Mouse (Mus musculus): ENCODE data around the gene Thumpd1. TPM values are rescaled to one million over a fixed set of nuclear protein-coding genes. Genes with fewer than 3 reads are reported as not detected.
A peak's percentile ranks its signal among the peaks of the same experiment; 100 is the strongest.

Thumpd1 gene
- 27.9 and 28.4 TPM in 2 replicates for polyA plus RNA-seq (2012; rRNA removed)

GRCm38 (mm10) chr7:119720253-119720946 is at the start of gene Thumpd1:
TSS of gene Thumpd1 (minus strand) at chr7:119720798.
- WGBS: under 1% methylated on average over 60 of the region's 60 CpGs
- peak; percentile 92 to 95 for DNase-seq

GRCm38 (mm10) chr7:119769895-119770294 is 49.3 kb upstream of the Thumpd1 start:
- Histone ChIP-seq H3K4me1 (ENCODE audit: control insufficient read depth, insufficient read depth, low read length) (no peaks in the 10 kb centered on the region), H3K27me3 (ENCODE audit: control insufficient read depth, insufficient read depth, low read length) (no peaks in the 10 kb centered on the region), H3K4me3 (replicated peaks; ENCODE audit: insufficient read depth, low read depth, low read length) (no peak overlapping the region), H3K27ac (ENCODE audit: insufficient read depth, low read length) (no peak overlapping the region)
- WGBS: 91% methylated on average over 8 of the region's 8 CpGs
- TF ChIP-seq POLR2A (IDR thresholded peaks at IDR 0.05; ENCODE audit: borderline replicate concordance, insufficient read depth, low read length): no peak
- TF ChIP-seq CTCF (IDR thresholded peaks at IDR 0.05; ENCODE audit: borderline replicate concordance, insufficient read depth, low read depth, low read length): no peak
- no peak for DNase-seq

More at GRCm38 (mm10) chr7:119720253-119720946, at the start of gene Thumpd1:
- no peaks in the 10 kb centered on the region for H3K4me1 ChIP-seq (ENCODE audit: control insufficient read depth, insufficient read depth, low read length)
- H3K4me3 ChIP-seq (replicated peaks; ENCODE audit: insufficient read depth, low read depth, low read length): peak within 1 kb of the TSS; percentile 89
- H3K27ac ChIP-seq (ENCODE audit: insufficient read depth, low read length): no peak within 1 kb of the TSS; the same call in 1 of the 2 replicates
- H3K27me3 ChIP-seq (ENCODE audit: control insufficient read depth, insufficient read depth, low read length): no peaks in the 10 kb centered on the region
- TF ChIP-seq CTCF (IDR thresholded peaks at IDR 0.05; ENCODE audit: borderline replicate concordance, insufficient read depth, low read depth, low read length) (peak; percentile 54), POLR2A (IDR thresholded peaks at IDR 0.05; ENCODE audit: borderline replicate concordance, insufficient read depth, low read length) (peak; percentile 75)

- H3K27ac ChIP-seq (ENCODE audit: insufficient read depth, low read length): no peak overlapping the region
- no peak for TF ChIP-seq CTCF (IDR thresholded peaks at IDR 0.05; ENCODE audit: borderline replicate concordance, insufficient read depth, low read depth, low read length)
- TF ChIP-seq POLR2A (IDR thresholded peaks at IDR 0.05; ENCODE audit: borderline replicate concordance, insufficient read depth, low read length): no peak
- 83% methylated on average over 6 of the region's 6 CpGs for WGBS
- DNase-seq: no peak
- no peak overlapping the region for H3K4me3 ChIP-seq (replicated peaks; ENCODE audit: insufficient read depth, low read depth, low read length)
- H3K4me1 ChIP-seq (ENCODE audit: control insufficient read depth, insufficient read depth, low read length): no peaks in the 10 kb centered on the region
- no peaks in the 10 kb centered on the region for H3K27me3 ChIP-seq (ENCODE audit: control insufficient read depth, insufficient read depth, low read length)
Observed at GRCm38 (mm10) chr7:119766996-119767395, 46.4 kb upstream of the Thumpd1 start.

- DNase-seq: no peak
- WGBS: 94% methylated on average over 3 of the region's 3 CpGs
- Histone ChIP-seq H3K27ac (ENCODE audit: insufficient read depth, low read length) (no peak overlapping the region), H3K27me3 (ENCODE audit: control insufficient read depth, insufficient read depth, low read length) (no peaks in the 10 kb centered on the region), H3K4me1 (ENCODE audit: control insufficient read depth, insufficient read depth, low read length) (no peaks in the 10 kb centered on the region), H3K4me3 (replicated peaks; ENCODE audit: insufficient read depth, low read depth, low read length) (no peak overlapping the region)
- TF ChIP-seq POLR2A (IDR thresholded peaks at IDR 0.05; ENCODE audit: borderline replicate concordance, insufficient read depth, low read length) (no peak), CTCF (IDR thresholded peaks at IDR 0.05; ENCODE audit: borderline replicate concordance, insufficient read depth, low read depth, low read length) (no peak)
Observed at GRCm38 (mm10) chr7:119764377-119764776, 43.8 kb upstream of the Thumpd1 start.

- no peak for DNase-seq
- Histone ChIP-seq H3K4me3 (replicated peaks; ENCODE audit: insufficient read depth, low read depth, low read length) (no peak overlapping the region), H3K4me1 (ENCODE audit: control insufficient read depth, insufficient read depth, low read length) (no peaks in the 10 kb centered on the region), H3K27ac (ENCODE audit: insufficient read depth, low read length) (no peak overlapping the region), H3K27me3 (ENCODE audit: control insufficient read depth, insufficient read depth, low read length) (no peaks in the 10 kb centered on the region)
- TF ChIP-seq CTCF (IDR thresholded peaks at IDR 0.05; ENCODE audit: borderline replicate concordance, insufficient read depth, low read depth, low read length) (no peak), POLR2A (IDR thresholded peaks at IDR 0.05; ENCODE audit: borderline replicate concordance, insufficient read depth, low read length) (no peak)
- 58% methylated on average over 4 of the region's 4 CpGs for WGBS
Observed at GRCm38 (mm10) chr7:119762166-119762697, 41.6 kb upstream of the Thumpd1 start.

- no peaks in the 10 kb centered on the region for H3K27me3 ChIP-seq (ENCODE audit: control insufficient read depth, insufficient read depth, low read length)
- no peaks in the 10 kb centered on the region for H3K4me1 ChIP-seq (ENCODE audit: control insufficient read depth, insufficient read depth, low read length)
- DNase-seq: no peak
- WGBS: 86% methylated on average over 11 of the region's 11 CpGs
- no peak within 1 kb of the TSS for H3K4me3 ChIP-seq (replicated peaks; ENCODE audit: insufficient read depth, low read depth, low read length)
- no peak within 1 kb of the TSS for H3K27ac ChIP-seq (ENCODE audit: insufficient read depth, low read length)
- TF ChIP-seq CTCF (IDR thresholded peaks at IDR 0.05; ENCODE audit: borderline replicate concordance, insufficient read depth, low read depth, low read length): no peak
- TF ChIP-seq POLR2A (IDR thresholded peaks at IDR 0.05; ENCODE audit: borderline replicate concordance, insufficient read depth, low read length): no peak
Observed at GRCm38 (mm10) chr7:119760527-119760951, 39.9 kb upstream of the Thumpd1 start, which contains the start of gene Acsm3. TSS of gene Acsm3 (plus strand) at chr7:119760923.

- Histone ChIP-seq H3K27ac (ENCODE audit: insufficient read depth, low read length) (no peak overlapping the region), H3K4me3 (replicated peaks; ENCODE audit: insufficient read depth, low read depth, low read length) (no peak overlapping the region), H3K27me3 (ENCODE audit: control insufficient read depth, insufficient read depth, low read length) (no peaks in the 10 kb centered on the region), H3K4me1 (ENCODE audit: control insufficient read depth, insufficient read depth, low read length) (no peaks in the 10 kb centered on the region)
- WGBS: 93% methylated on average over 1 of the region's 1 CpGs
- DNase-seq: no peak
- no peak for TF ChIP-seq CTCF (IDR thresholded peaks at IDR 0.05; ENCODE audit: borderline replicate concordance, insufficient read depth, low read depth, low read length)
- no peak for TF ChIP-seq POLR2A (IDR thresholded peaks at IDR 0.05; ENCODE audit: borderline replicate concordance, insufficient read depth, low read length)
Observed at GRCm38 (mm10) chr7:119753696-119754095, 33.1 kb upstream of the Thumpd1 start.

- no peaks in the 10 kb centered on the region for H3K4me1 ChIP-seq (ENCODE audit: control insufficient read depth, insufficient read depth, low read length)
- 37% methylated on average over 2 of the region's 2 CpGs for WGBS
- TF ChIP-seq CTCF (IDR thresholded peaks at IDR 0.05; ENCODE audit: borderline replicate concordance, insufficient read depth, low read depth, low read length) (no peak), POLR2A (IDR thresholded peaks at IDR 0.05; ENCODE audit: borderline replicate concordance, insufficient read depth, low read length) (no peak)
Observed at GRCm38 (mm10) chr7:119749942-119750341, 29.3 kb upstream of the Thumpd1 start.

More at GRCm38 (mm10) chr7:119749942-119750341, 29.3 kb upstream of the Thumpd1 start:
- H3K4me3 ChIP-seq (replicated peaks; ENCODE audit: insufficient read depth, low read depth, low read length): no peak overlapping the region
- H3K27me3 ChIP-seq (ENCODE audit: control insufficient read depth, insufficient read depth, low read length): no peaks in the 10 kb centered on the region
- H3K27ac ChIP-seq (ENCODE audit: insufficient read depth, low read length): no peak overlapping the region
- DNase-seq: no peak

All from cerebellum, adult 2 months (tissue).